Mouse (Mus musculus): ENCODE measurements around the gene Hivep1. TPM values are rescaled to one million over a fixed set of nuclear protein-coding genes. Genes with fewer than 3 reads are reported as not detected.
A peak's percentile ranks its signal among the peaks of the same experiment; 100 is the strongest.

Gene Hivep1
- polyA plus RNA-seq, 1 experiment from 2014 or later = 10.6 TPM

- no peak overlapping the region for H3K4me2 ChIP-seq (ENCODE audit: low read length)
- no peak overlapping the region for H3K9ac ChIP-seq (ENCODE audit: low read length)
- no peaks in the 10 kb centered on the region for H3K27me3 ChIP-seq (ENCODE audit: control insufficient read depth, insufficient read depth, low read length)
- H3K36me3 ChIP-seq (ENCODE audit: control insufficient read depth, insufficient read depth, low read length) = no peaks in the 10 kb centered on the region
- H3K9me3 ChIP-seq (ENCODE audit: control insufficient read depth, low read length) = no peaks in the 10 kb centered on the region
- 71% methylated on average over 6 of the region's 6 CpGs for WGBS
- no peak overlapping the region for H3K4me3 ChIP-seq (ENCODE audit: control insufficient read depth in 1 of 2, insufficient read depth in 1 of 2, low read depth in 1 of 2, low read length in 2 of 2)
- no peak for ATAC-seq (ENCODE audit: insufficient number of reproducible peaks, insufficient read depth, low FRiP score, low read depth)
- no peak overlapping the region for H3K27ac ChIP-seq (replicated peaks in 1 of 2; ENCODE audit: control insufficient read depth in 1 of 2, insufficient read depth in 1 of 2, low read depth in 2 of 2, low read length in 2 of 2)
- peaks cover 4 to 21% of the 10 kb centered on the region in 2 experiments for H3K4me1 ChIP-seq (ENCODE audit: control insufficient read depth in 2 of 2, insufficient read depth in 2 of 2, low read length in 2 of 2)
Observed at GRCm38 (mm10) chr13:42116301-42116700, 64.5 kb downstream of the Hivep1 start.

DNA sequence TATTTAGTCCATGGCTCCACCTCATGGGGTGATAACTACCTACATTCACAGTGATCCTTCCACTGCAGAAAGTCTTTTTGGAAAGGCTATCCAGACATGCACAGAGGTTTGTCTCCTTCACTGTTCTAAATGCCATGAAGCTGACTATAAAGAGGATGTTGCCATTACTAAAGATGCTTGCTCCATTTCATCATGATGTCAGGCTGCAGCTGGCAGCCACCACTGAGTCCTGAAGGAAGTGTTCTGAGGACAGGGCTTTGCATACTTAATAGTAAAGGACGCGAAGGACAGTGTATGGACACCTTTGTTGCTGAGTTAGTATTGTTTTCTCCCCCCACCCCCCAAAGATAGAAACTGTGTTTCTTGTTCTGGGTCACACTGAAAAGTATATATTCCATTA lies 67.2 kb downstream of the Hivep1 start:
- Histone ChIP-seq H3K36me3 (ENCODE audit: control insufficient read depth, insufficient read depth, low read length) (peaks cover 8% of the 10 kb centered on the region), H3K27me3 (ENCODE audit: control insufficient read depth, insufficient read depth, low read length) (no peaks in the 10 kb centered on the region), H3K4me1 (ENCODE audit: control insufficient read depth in 2 of 2, insufficient read depth in 2 of 2, low read length in 2 of 2) (peaks cover 2 to 18% of the 10 kb centered on the region in 2 experiments), H3K9ac (ENCODE audit: low read length) (no peak overlapping the region), H3K4me2 (ENCODE audit: low read length) (no peak overlapping the region), H3K27ac (replicated peaks in 1 of 2; ENCODE audit: control insufficient read depth in 1 of 2, insufficient read depth in 1 of 2, low read depth in 2 of 2, low read length in 2 of 2) (no peak overlapping the region), H3K4me3 (ENCODE audit: control insufficient read depth in 1 of 2, insufficient read depth in 1 of 2, low read depth in 1 of 2, low read length in 2 of 2) (no peak overlapping the region), H3K9me3 (ENCODE audit: control insufficient read depth, low read length) (no peaks in the 10 kb centered on the region)
- 90% methylated on average over 2 of the region's 2 CpGs for WGBS
- no peak for ATAC-seq (ENCODE audit: insufficient number of reproducible peaks, insufficient read depth, low FRiP score, low read depth)

DNA sequence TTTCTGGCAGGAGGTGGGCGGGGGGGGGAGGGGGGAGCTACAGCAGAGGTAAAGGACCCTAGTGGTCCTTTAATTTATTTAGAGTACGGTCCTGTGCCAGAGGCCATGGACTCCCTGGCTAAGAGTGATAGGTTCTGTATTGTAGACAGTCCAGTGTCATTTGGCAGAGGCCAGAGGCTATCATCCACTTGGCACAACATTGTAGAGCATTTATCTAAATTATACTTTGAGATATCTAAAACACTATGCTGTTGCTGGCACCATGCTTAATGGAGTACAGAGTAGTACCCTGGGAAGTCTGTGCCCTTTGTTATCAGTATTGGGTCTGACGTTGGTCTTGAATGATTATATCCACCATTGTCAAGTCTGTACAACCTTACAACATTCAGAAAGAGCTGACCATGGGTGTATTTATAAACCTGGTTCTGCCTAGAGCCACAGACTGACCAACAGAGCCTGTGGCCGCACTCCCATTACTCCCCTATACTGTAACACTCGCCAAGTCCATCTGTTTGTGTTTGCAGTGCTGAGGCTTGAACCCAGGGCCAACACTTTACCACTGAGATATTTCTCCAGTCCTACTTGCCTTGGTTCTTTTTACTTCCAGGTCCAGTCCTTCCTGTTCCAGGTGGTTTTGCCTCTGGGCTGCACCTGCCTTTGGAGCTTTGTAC lies 69.4 kb downstream of the Hivep1 start:
- H3K4me3 ChIP-seq (ENCODE audit: control insufficient read depth in 1 of 2, insufficient read depth in 1 of 2, low read depth in 1 of 2, low read length in 2 of 2) = no peak overlapping the region
- no peaks in the 10 kb centered on the region for H3K9me3 ChIP-seq (ENCODE audit: control insufficient read depth, low read length)
- no peak overlapping the region for H3K9ac ChIP-seq (ENCODE audit: low read length)
- no peaks in the 10 kb centered on the region for H3K27me3 ChIP-seq (ENCODE audit: control insufficient read depth, insufficient read depth, low read length)
- no peak for ATAC-seq (ENCODE audit: insufficient number of reproducible peaks, insufficient read depth, low FRiP score, low read depth)
- WGBS = 71% methylated on average over 5 of the region's 5 CpGs
- no peak overlapping the region for H3K4me2 ChIP-seq (ENCODE audit: low read length)
- H3K36me3 ChIP-seq (ENCODE audit: control insufficient read depth, insufficient read depth, low read length) = peaks cover 8% of the 10 kb centered on the region
- peaks cover 0 to 12% of the 10 kb centered on the region in 2 experiments for H3K4me1 ChIP-seq (ENCODE audit: control insufficient read depth in 2 of 2, insufficient read depth in 2 of 2, low read length in 2 of 2)
- H3K27ac ChIP-seq (replicated peaks in 1 of 2; ENCODE audit: control insufficient read depth in 1 of 2, insufficient read depth in 1 of 2, low read depth in 2 of 2, low read length in 2 of 2) = no peak overlapping the region

DNA sequence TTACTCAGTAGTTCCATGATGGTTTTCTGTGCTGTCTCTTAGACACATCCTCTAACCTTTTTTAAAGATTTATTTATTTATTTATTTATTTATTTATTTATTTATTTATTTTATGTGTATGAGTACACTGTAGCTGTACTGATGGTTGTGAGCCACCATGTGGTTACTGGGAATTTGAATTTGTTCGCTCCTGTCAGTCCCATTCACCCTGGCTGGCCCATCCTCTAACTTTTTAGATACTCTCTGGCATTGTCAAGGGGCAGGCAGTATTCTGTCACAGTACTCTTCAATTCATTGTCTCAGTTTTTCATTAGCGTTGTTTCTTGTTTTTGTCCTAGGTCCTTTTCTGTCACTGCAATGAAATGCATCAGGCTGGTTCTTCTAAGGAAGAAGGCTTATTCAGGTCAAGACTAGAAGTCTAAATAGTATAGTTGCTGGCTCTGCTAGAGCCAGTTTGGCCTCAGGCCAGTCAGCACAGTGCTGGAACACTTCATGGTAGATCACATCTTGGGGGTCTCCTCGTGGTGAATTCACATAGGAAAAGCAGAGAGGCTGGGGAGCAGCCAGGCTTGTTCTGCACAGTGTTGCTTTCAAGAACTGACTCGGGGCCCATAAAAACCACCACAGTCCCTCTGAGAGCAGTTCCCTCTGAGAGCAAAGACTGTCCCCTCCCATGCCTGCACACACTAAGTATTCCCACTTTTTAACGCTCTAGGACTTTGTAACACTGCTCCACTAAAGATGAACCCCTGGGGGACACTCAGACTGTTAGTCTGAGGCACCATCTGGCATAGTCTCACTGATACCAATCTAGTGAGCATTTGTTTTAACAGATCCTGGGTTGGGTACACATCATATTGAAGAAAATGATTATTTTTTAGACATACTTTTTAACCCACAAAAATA lies 70.2 kb downstream of the Hivep1 start:
- WGBS = 71% methylated on average over 5 of the region's 5 CpGs
- peaks cover 0 to 11% of the 10 kb centered on the region in 2 experiments; a peak in 2 of 4 replicates for H3K4me1 ChIP-seq (ENCODE audit: control insufficient read depth in 2 of 2, insufficient read depth in 2 of 2, low read length in 2 of 2)
- no peak overlapping the region for H3K4me3 ChIP-seq (ENCODE audit: control insufficient read depth in 1 of 2, insufficient read depth in 1 of 2, low read depth in 1 of 2, low read length in 2 of 2)
- 0 out of 4 replicates have a peak overlapping the region, but pooled peaks of 1 of the 2 experiments have one; percentile 8 for H3K27ac ChIP-seq (replicated peaks in 1 of 2; ENCODE audit: control insufficient read depth in 1 of 2, insufficient read depth in 1 of 2, low read depth in 2 of 2, low read length in 2 of 2)
- no peak overlapping the region for H3K4me2 ChIP-seq (ENCODE audit: low read length)
- no peaks in the 10 kb centered on the region for H3K9me3 ChIP-seq (ENCODE audit: control insufficient read depth, low read length)
- peaks cover 8% of the 10 kb centered on the region for H3K36me3 ChIP-seq (ENCODE audit: control insufficient read depth, insufficient read depth, low read length)
- H3K27me3 ChIP-seq (ENCODE audit: control insufficient read depth, insufficient read depth, low read length) = no peaks in the 10 kb centered on the region
- no peak overlapping the region for H3K9ac ChIP-seq (ENCODE audit: low read length)
- ATAC-seq (ENCODE audit: insufficient number of reproducible peaks, insufficient read depth, low FRiP score, low read depth) = no peak

- ATAC-seq (ENCODE audit: insufficient number of reproducible peaks, insufficient read depth, low FRiP score, low read depth) = no peak
- Histone ChIP-seq H3K36me3 (ENCODE audit: control insufficient read depth, insufficient read depth, low read length) (peaks cover 7% of the 10 kb centered on the region; the same call in 1 of the 2 replicates), H3K4me1 (ENCODE audit: control insufficient read depth in 2 of 2, insufficient read depth in 2 of 2, low read length in 2 of 2) (peaks cover 3 to 12% of the 10 kb centered on the region in 2 experiments), H3K4me2 (ENCODE audit: low read length) (no peak overlapping the region), H3K9me3 (ENCODE audit: control insufficient read depth, low read length) (no peaks in the 10 kb centered on the region), H3K4me3 (ENCODE audit: control insufficient read depth in 1 of 2, insufficient read depth in 1 of 2, low read depth in 1 of 2, low read length in 2 of 2) (no peak overlapping the region), H3K27ac (replicated peaks in 1 of 2; ENCODE audit: control insufficient read depth in 1 of 2, insufficient read depth in 1 of 2, low read depth in 2 of 2, low read length in 2 of 2) (no peak overlapping the region), H3K9ac (ENCODE audit: low read length) (no peak overlapping the region), H3K27me3 (ENCODE audit: control insufficient read depth, insufficient read depth, low read length) (no peaks in the 10 kb centered on the region)
- WGBS = 63% methylated on average over 3 of the region's 3 CpGs
Observed at GRCm38 (mm10) chr13:42144627-42145026, 92.8 kb downstream of the Hivep1 start.

GRCm38 (mm10) chr13:42149328-42150071 lies 97.7 kb downstream of the Hivep1 start:
- Histone ChIP-seq H3K4me1 (ENCODE audit: control insufficient read depth in 2 of 2, insufficient read depth in 2 of 2, low read length in 2 of 2) (peaks cover 15 to 31% of the 10 kb centered on the region in 2 experiments), H3K27me3 (ENCODE audit: control insufficient read depth, insufficient read depth, low read length) (no peaks in the 10 kb centered on the region), H3K27ac (replicated peaks in 1 of 2; ENCODE audit: control insufficient read depth in 1 of 2, insufficient read depth in 1 of 2, low read depth in 2 of 2, low read length in 2 of 2) (peak overlapping the region; percentile 76 to 77), H3K4me2 (ENCODE audit: low read length) (no peak overlapping the region), H3K36me3 (ENCODE audit: control insufficient read depth, insufficient read depth, low read length) (peaks cover 3% of the 10 kb centered on the region), H3K9ac (ENCODE audit: low read length) (no peak overlapping the region), H3K9me3 (ENCODE audit: control insufficient read depth, low read length) (no peaks in the 10 kb centered on the region), H3K4me3 (ENCODE audit: control insufficient read depth in 1 of 2, insufficient read depth in 1 of 2, low read depth in 1 of 2, low read length in 2 of 2) (no peak overlapping the region)
- ATAC-seq (ENCODE audit: insufficient number of reproducible peaks, insufficient read depth, low FRiP score, low read depth) = no peak
- 29% methylated on average over 9 of the region's 9 CpGs for WGBS

GRCm38 (mm10) chr13:42150072-42150450 lies 98.2 kb downstream of the Hivep1 start:
- Histone ChIP-seq H3K4me3 (ENCODE audit: control insufficient read depth in 1 of 2, insufficient read depth in 1 of 2, low read depth in 1 of 2, low read length in 2 of 2) (no peak overlapping the region), H3K4me2 (ENCODE audit: low read length) (0 out of 2 replicates have a peak overlapping the region, but pooled peaks have one; percentile 3), H3K4me1 (ENCODE audit: control insufficient read depth in 2 of 2, insufficient read depth in 2 of 2, low read length in 2 of 2) (peaks cover 15 to 31% of the 10 kb centered on the region in 2 experiments), H3K9ac (ENCODE audit: low read length) (peak overlapping the region; percentile 41; the same call in 1 of the 2 replicates), H3K27me3 (ENCODE audit: control insufficient read depth, insufficient read depth, low read length) (no peaks in the 10 kb centered on the region), H3K27ac (replicated peaks in 1 of 2; ENCODE audit: control insufficient read depth in 1 of 2, insufficient read depth in 1 of 2, low read depth in 2 of 2, low read length in 2 of 2) (peak overlapping the region; percentile 76 to 77), H3K36me3 (ENCODE audit: control insufficient read depth, insufficient read depth, low read length) (peaks cover 9% of the 10 kb centered on the region), H3K9me3 (ENCODE audit: control insufficient read depth, low read length) (no peaks in the 10 kb centered on the region)
- peak; percentile 72 for ATAC-seq (ENCODE audit: insufficient number of reproducible peaks, insufficient read depth, low FRiP score, low read depth)
- 38% methylated on average over 5 of the region's 5 CpGs for WGBS

All from heart, embryonic 14.5 days (tissue).